Mouse (Mus musculus) hindbrain, embryonic 11.5 days (tissue): ENCODE results near the gene Dock10. TPM values are rescaled to one million over a fixed set of nuclear protein-coding genes. Genes with fewer than 3 reads are reported as not detected.

Experiments used
- ATAC-seq: fragments of 200-750 bp; cut with Nextera tagmentation; 2 replicates; pipeline ENCODE4 v1.8.0; 2017; ENCODE audit warnings: mild to moderate bottlenecking, moderate TSS enrichment, moderate library complexity; ENCODE audit not compliant: low FRiP score
- DNase-seq: peaks from one replicate; pipeline ENCODE4 v3.0.0-alpha.2; 2015; ENCODE audit warnings: low spot score
- H3K27ac ChIP-seq: fragments of 300-500 bp; sonication (generic); 2 replicates; pipeline ENCODE4 v1.5.1; 2014; ENCODE audit warnings: mild to moderate bottlenecking, low read depth, low read length
- H3K27me3 ChIP-seq: fragments of 300-500 bp; sonication (generic); 2 replicates; pipeline ENCODE4 v1.6.1; 2014; ENCODE audit warnings: mild to moderate bottlenecking, low read length, moderate library complexity, mixed read lengths; ENCODE audit not compliant: control insufficient read depth, insufficient read depth
- H3K36me3 ChIP-seq: fragments of 300-500 bp; sonication (generic); 2 replicates; pipeline ENCODE4 v1.6.1; 2014; ENCODE audit warnings: mild to moderate bottlenecking, low read length, moderate library complexity, mixed read lengths; ENCODE audit not compliant: control insufficient read depth, insufficient read depth
- H3K4me1 ChIP-seq: fragments of 300-500 bp; sonication (generic); replicated peaks from 2 replicates; pipeline ENCODE4 v1.6.1; 2014; ENCODE audit warnings: low read length, mixed read lengths; ENCODE audit not compliant: control insufficient read depth, insufficient read depth
- H3K4me2 ChIP-seq: fragments of 300-500 bp; sonication (generic); replicated peaks from 2 replicates; pipeline ENCODE4 v1.6.1; 2014; ENCODE audit warnings: mild to moderate bottlenecking, low read depth, low read length
- H3K4me3 ChIP-seq: fragments of 300-500 bp; sonication (generic); 2 replicates; pipeline ENCODE4 v1.5.1; 2014; ENCODE audit warnings: low read depth, low read length
- H3K9ac ChIP-seq: fragments of 300-500 bp; sonication (generic); 2 replicates; pipeline ENCODE4 v1.6.1; 2014; ENCODE audit warnings: low read depth, low read length
- H3K9me3 ChIP-seq: fragments of 300-500 bp; sonication (generic); 2 replicates; pipeline ENCODE4 v1.6.1; 2016; ENCODE audit warnings: low read length; ENCODE audit not compliant: control insufficient read depth
- WGBS: fragments of 180-500 bp; shearing (Covaris S2); extraction: QIAGEN DNeasy Blood & Tissue Kit; methylation state at CpG from one replicate; pipeline ENCODE4 v1.1.7; 2014; 5-methylcytosine and 5-hydroxymethylcytosine counted together
- polyA plus RNA-seq: library from polyadenylated mRNA; unstranded; fragments of >200 nt; fragmentation: Nextera tagmentation; extraction: Ambion mirVana; gene quantifications from 2 replicates; pipeline ENCODE4 v1.2.1, GENCODE M21; 2014

Dock10 gene
- polyA plus RNA-seq, 1 experiment from 2014 or later: 4.3 TPM

- no peaks in the 10 kb centered on the region for H3K4me1 ChIP-seq
- no peaks in the 10 kb centered on the region for H3K9me3 ChIP-seq
- DNase-seq: no peak
- H3K9ac ChIP-seq: no peak overlapping the region
- H3K27ac ChIP-seq: no peak overlapping the region
- no peak overlapping the region for H3K4me2 ChIP-seq
- no peak overlapping the region for H3K4me3 ChIP-seq
- H3K27me3 ChIP-seq: no peaks in the 10 kb centered on the region
- ATAC-seq: no peak
- H3K36me3 ChIP-seq: no peaks in the 10 kb centered on the region
- 71% methylated on average over 2 of the region's 2 CpGs for WGBS
These were observed 139.2 kb downstream of the Dock10 start for GRCm38 (mm10) chr1:80619100-80619499.

DNA sequence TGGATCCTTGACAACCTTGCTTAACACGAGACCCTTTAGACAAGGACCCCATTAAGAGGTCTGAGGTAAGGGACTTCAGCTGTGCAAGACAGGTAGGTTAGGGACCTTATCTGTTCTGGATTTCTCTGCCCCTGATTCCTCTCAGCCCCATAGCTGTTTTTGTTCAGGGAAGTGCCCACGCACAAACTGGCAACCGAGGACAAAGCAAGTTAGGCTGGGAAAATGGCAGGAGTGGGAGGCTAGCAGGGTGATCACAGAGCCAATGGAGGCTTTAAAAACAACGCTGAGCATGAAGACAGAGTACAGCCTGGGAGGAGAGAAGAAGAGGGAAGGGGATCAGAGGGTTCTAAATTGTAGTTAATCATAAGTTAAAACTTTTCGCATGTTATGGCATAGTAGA lies 141.7 kb downstream of the Dock10 start:
- DNase-seq (no peak), ATAC-seq (no peak)
- no peaks in the 10 kb centered on the region for H3K4me1 ChIP-seq
- no peak overlapping the region for H3K4me2 ChIP-seq
- no peaks in the 10 kb centered on the region for H3K9me3 ChIP-seq
- 92% methylated on average over 5 of the region's 5 CpGs for WGBS
- H3K9ac ChIP-seq: no peak overlapping the region
- no peak overlapping the region for H3K27ac ChIP-seq
- H3K4me3 ChIP-seq: no peak overlapping the region
- H3K36me3 ChIP-seq: no peaks in the 10 kb centered on the region
- H3K27me3 ChIP-seq: no peaks in the 10 kb centered on the region

GRCm38 (mm10) chr1:80614750-80615149 lies 143.6 kb downstream of the Dock10 start:
- Histone ChIP-seq H3K9ac (no peak overlapping the region), H3K4me2 (no peak overlapping the region), H3K4me1 (no peaks in the 10 kb centered on the region), H3K4me3 (no peak overlapping the region), H3K27ac (no peak overlapping the region), H3K36me3 (no peaks in the 10 kb centered on the region), H3K27me3 (no peaks in the 10 kb centered on the region), H3K9me3 (no peaks in the 10 kb centered on the region)
- DNase-seq (no peak), ATAC-seq (no peak)
- 94% methylated on average over 5 of the region's 5 CpGs for WGBS

DNA sequence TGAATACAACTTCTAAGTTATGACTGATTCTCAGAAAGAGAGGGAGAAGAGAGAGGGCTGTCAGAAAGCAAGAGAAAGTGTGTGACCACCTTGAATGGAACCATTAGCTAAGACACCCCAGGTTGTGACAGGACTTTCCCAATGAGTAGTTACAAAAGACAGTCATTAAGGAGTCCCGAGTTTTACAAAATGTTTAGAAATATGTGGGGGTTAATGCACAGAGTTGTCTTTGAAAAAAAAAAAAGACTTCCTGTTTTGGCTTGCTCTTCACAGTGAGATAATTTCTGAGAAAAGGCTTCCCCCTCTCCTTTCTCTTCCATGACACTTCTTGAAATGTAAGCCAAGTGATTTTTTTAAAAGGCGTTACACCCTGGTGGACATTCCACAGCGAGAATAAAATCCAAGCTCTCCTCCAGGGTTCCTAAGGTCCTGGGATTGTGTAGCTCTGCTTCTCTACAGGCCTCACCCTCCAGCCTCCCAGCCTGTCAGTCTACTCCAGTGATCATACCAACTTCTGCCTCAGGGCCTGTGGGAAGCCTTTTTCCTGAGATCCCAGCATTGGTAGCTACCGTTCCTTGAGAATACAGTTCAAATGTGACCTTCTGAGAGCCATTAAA lies 144.8 kb downstream of the Dock10 start:
- no peak overlapping the region for H3K4me3 ChIP-seq
- no peaks in the 10 kb centered on the region for H3K4me1 ChIP-seq
- DNase-seq (no peak), ATAC-seq (no peak)
- no peak overlapping the region for H3K27ac ChIP-seq
- 86% methylated on average over 4 of the region's 4 CpGs for WGBS
- no peak overlapping the region for H3K4me2 ChIP-seq
- H3K36me3 ChIP-seq: no peaks in the 10 kb centered on the region
- H3K9me3 ChIP-seq: no peaks in the 10 kb centered on the region
- H3K9ac ChIP-seq: no peak overlapping the region
- no peaks in the 10 kb centered on the region for H3K27me3 ChIP-seq

DNA sequence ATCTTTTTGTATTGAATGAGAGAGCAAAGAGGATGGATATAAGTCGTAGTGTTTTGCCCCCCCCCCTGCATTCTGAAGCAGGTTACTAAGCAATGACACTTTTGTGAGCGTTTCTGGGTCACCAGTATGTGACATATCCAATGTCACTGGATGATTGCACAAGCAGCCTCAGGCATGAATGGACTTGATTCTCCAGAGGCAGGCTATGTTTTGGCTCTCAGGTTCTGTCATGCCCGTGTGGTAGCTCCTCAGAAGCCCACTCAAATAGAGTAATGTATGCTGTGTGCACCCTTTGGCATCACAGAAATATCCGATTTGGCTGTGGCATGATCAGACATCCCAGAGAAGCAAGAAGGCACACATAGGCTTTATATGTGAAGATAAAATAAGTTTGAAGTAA lies 150.8 kb downstream of the Dock10 start:
- DNase-seq (no peak), ATAC-seq (no peak)
- WGBS: 79% methylated on average over 4 of the region's 4 CpGs
- H3K4me1 ChIP-seq: no peaks in the 10 kb centered on the region
- no peaks in the 10 kb centered on the region for H3K36me3 ChIP-seq
- H3K4me3 ChIP-seq: no peak overlapping the region
- no peak overlapping the region for H3K9ac ChIP-seq
- no peaks in the 10 kb centered on the region for H3K9me3 ChIP-seq
- no peak overlapping the region for H3K27ac ChIP-seq
- H3K27me3 ChIP-seq: no peaks in the 10 kb centered on the region
- H3K4me2 ChIP-seq: no peak overlapping the region

GRCm38 (mm10) chr1:80606131-80606754 lies 152.1 kb downstream of the Dock10 start:
- H3K4me2 ChIP-seq: no peak overlapping the region
- 70% methylated on average over 8 of the region's 8 CpGs for WGBS
- H3K4me3 ChIP-seq: no peak overlapping the region
- H3K9ac ChIP-seq: no peak overlapping the region
- ATAC-seq: no peak
- H3K9me3 ChIP-seq: no peaks in the 10 kb centered on the region
- no peaks in the 10 kb centered on the region for H3K36me3 ChIP-seq
- H3K27ac ChIP-seq: no peak overlapping the region
- no peaks in the 10 kb centered on the region for H3K27me3 ChIP-seq
- DNase-seq: no peak
- no peaks in the 10 kb centered on the region for H3K4me1 ChIP-seq

- H3K27me3 ChIP-seq: no peaks in the 10 kb centered on the region
- no peak for DNase-seq
- H3K36me3 ChIP-seq: no peaks in the 10 kb centered on the region
- H3K4me3 ChIP-seq: no peak overlapping the region
- WGBS: 76% methylated on average over 2 of the region's 2 CpGs
- no peak overlapping the region for H3K4me2 ChIP-seq
- H3K27ac ChIP-seq: no peak overlapping the region
- H3K4me1 ChIP-seq: no peaks in the 10 kb centered on the region
- no peak for ATAC-seq
- no peaks in the 10 kb centered on the region for H3K9me3 ChIP-seq
- no peak overlapping the region for H3K9ac ChIP-seq
These were observed 154.0 kb downstream of the Dock10 start for GRCm38 (mm10) chr1:80604332-80604731.

DNA sequence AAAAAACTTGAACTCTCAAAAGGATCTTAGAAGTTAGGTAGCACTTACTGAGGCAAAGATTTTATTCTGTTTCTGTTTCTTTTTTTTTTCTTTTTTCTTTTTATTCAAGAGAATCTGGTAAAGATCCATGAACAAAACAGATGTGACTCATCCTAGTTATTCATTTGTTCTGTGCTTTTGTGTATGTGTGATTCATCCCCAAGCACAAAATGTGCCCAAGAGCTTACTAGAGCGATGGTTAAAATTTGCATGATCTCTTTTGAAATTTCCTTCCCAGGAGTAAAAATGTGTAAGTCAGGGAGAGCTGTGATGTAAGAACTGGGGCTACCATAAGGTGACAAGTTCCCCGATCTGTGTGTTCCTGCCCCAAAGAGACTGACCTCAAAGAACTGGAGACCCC lies 155.2 kb downstream of the Dock10 start:
- Histone ChIP-seq H3K9me3 (no peaks in the 10 kb centered on the region), H3K4me3 (no peak overlapping the region), H3K27ac (no peak overlapping the region), H3K36me3 (no peaks in the 10 kb centered on the region), H3K4me1 (no peaks in the 10 kb centered on the region), H3K9ac (no peak overlapping the region), H3K4me2 (no peak overlapping the region), H3K27me3 (no peaks in the 10 kb centered on the region)
- WGBS: 96% methylated on average over 2 of the region's 2 CpGs
- DNase-seq (no peak), ATAC-seq (no peak)

- Histone ChIP-seq H3K27ac (no peak overlapping the region), H3K4me2 (no peak overlapping the region), H3K9me3 (no peaks in the 10 kb centered on the region), H3K4me3 (no peak overlapping the region), H3K4me1 (no peaks in the 10 kb centered on the region), H3K36me3 (no peaks in the 10 kb centered on the region), H3K9ac (no peak overlapping the region), H3K27me3 (no peaks in the 10 kb centered on the region)
- DNase-seq: no peak
- 89% methylated on average over 5 of the region's 5 CpGs for WGBS
- no peak for ATAC-seq
These were observed 175.0 kb downstream of the Dock10 start for GRCm38 (mm10) chr1:80583281-80583680.
